Mouse (Mus musculus): ENCODE data around the gene Def8.

Def8 gene

GRCm38 (mm10) chr8:123497699-123498098 is 74.4 kb downstream of the Def8 start:
- DNase-seq, result no peak

GRCm38 (mm10) chr8:123498963-123499362 is 75.6 kb downstream of the Def8 start:
- DNase-seq, result no peak

GRCm38 (mm10) chr8:123499556-123499955 is 76.2 kb downstream of the Def8 start:
- no peak for DNase-seq

GRCm38 (mm10) chr8:123502192-123502591 is 78.9 kb downstream of the Def8 start:
- DNase-seq, result no peak

GRCm38 (mm10) chr8:123503801-123504467 is 80.6 kb downstream of the Def8 start:
- no peak for DNase-seq

GRCm38 (mm10) chr8:123504591-123505195 is 81.4 kb downstream of the Def8 start:
- no peak for DNase-seq

GRCm38 (mm10) chr8:123505267-123505666 is 81.9 kb downstream of the Def8 start:
- DNase-seq, result no peak

GRCm38 (mm10) chr8:123505695-123506094 is 82.4 kb downstream of the Def8 start:
- no peak for DNase-seq

- DNase-seq, result no peak
Observed at GRCm38 (mm10) chr8:123507153-123507552, 83.8 kb downstream of the Def8 start.

- no peak for DNase-seq
Observed at GRCm38 (mm10) chr8:123510819-123511218, 87.5 kb downstream of the Def8 start.

Measured in kidney, postnatal 14 days (tissue).